Mouse (Mus musculus): ENCODE measurements around the gene Slf2. TPM values are rescaled to one million over a fixed set of nuclear protein-coding genes. Genes with fewer than 3 reads are reported as not detected.

Gene Slf2
- total RNA-seq, 1 experiment from 2014 or later = 30.8 TPM

DNA sequence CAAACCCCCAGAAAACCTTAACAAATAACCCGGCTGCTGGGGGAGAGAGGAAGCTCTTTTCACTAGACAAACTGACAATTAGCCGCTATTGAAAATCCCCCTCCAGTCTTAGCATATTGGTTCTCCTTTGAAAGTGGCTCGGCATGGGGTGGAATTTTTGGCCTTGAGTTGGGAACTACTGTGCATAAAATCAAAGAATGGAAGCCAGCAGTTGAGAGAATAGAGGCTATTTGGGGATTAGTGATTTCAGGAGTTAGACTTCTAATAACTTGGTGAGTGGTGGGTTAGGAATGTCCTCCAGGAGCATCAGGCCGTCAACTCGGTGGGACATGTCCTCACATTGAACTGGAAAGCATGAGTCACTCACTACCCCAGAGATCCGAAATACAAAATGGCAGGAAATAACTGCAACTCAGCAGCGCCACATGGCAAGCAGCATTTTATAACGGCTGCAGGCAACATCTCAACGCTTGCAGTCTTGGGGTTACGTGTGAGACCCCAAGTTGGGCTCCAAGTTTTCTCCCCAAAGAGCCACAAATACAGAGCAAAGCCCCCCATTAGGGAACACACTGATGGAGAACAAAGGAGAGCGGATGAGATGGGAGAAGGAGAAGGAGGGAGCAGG is 22.0 kb upstream of the Slf2 start:
- no peak for DNase-seq

DNA sequence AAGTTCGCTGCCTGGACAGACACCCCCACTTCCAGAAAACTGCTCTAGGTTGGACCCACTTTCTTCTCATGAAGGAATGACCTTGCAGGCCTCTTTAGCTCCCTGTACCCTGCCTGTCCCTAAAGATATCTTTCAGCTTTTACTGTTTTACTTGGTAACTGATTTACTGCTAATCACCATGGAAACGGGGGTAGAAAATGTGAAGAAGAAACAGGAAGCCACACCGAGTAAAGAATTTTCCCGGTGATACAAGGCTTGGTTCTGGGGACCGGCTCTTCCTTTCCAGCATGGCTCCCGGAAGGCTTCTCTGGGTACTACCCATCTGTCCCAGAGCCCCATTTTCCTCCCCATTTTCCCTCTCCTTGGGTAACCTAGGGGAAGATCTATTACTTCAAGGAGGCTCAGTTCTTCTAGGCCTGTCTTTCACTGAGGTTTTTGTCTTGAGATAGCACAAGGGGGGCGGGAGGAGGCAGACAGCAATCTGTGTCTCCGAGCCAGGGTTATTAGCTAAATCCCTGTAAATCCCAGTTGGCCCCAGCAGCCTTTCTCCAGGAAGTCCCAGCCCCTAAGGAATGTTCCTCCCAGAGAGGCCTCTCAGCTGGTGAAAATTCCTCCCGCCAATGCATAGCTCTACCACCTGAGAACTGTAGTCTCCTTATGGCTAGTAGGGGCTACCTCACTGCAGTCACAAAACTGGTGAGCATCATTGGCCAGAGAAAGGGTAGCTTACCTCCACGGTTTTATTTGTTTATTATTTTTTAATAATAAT is 16.3 kb upstream of the Slf2 start:
- DNase-seq = no peak

- no peak for DNase-seq
These were observed 12.8 kb upstream of the Slf2 start for GRCm38 (mm10) chr19:44918171-44918570.

DNA sequence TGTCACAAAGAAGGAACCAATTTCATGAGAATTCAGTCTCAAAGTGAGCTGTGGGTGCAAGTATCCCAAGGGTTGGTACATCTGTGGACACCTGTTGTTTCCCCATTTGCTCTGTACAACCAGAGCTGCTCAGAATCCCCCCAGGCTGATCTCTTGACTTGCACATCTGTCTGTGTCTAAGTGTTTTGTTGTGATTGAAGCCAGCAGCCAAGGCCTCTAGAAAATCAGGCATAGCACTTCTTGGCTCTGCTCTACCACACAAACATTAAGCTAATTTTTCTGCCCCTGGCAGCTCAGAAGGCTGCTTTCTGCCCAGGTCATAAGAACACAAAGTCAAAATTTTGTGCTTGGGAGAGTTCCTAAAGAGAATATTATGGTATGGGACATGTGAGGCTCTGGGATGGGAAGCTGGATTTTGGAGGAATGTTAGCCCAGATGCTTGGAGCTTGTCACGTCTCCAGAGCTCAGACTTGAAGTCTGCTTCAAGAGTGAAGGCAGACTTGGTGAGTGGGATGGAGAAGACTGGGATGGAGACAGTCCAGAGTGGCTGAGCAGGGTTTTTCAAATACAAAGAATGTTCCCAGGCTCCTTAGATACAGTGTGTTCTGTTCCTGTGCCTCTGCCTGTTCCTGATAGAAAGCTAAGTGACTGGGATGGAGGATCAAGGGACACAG is 9.3 kb upstream of the Slf2 start:
- no peak for DNase-seq

GRCm38 (mm10) chr19:44922521-44922920 is 8.4 kb upstream of the Slf2 start:
- no peak for DNase-seq

- no peak for DNase-seq
These were observed 6.3 kb upstream of the Slf2 start for GRCm38 (mm10) chr19:44924699-44925098.

DNA sequence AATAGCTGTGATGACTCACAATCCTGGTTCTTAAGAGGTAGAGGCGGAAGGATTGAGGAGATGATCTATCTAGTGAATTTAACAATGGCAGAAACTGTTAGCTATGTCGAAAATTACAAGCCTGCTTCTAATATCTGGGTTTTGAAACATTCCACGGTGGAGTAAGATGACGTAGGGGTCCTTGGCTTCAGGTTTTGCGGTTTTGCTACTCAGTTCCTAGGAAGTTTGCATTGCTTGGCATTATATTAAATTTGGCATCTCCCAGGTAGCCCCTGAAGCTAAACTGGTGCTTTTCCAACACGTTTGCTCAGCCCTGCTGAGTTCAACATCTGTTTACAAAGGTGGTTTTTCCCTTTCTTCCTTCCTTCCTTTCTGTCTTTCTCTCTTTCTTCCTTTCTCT is 4.2 kb upstream of the Slf2 start:
- no peak for DNase-seq

GRCm38 (mm10) chr19:44927250-44927649 is 3.7 kb upstream of the Slf2 start:
- no peak for DNase-seq

DNA sequence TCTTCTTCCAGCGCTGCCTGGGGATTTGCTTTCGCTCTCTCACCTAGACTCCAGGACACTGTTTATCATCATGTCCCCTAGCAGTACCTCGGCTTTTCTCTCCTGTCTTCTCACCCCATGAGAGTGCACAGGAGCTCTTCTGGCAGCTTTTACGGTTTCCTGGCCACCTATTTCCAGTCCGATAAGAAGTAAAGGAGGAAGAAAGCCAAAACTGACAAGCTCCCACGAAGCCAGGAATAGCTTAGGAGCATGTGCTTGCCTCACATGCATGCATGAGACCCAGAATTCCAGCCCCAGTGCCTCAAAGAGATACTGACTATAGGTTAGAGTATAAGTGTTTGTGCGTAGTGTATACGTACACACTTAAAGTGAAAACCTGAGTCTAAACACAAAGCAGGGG is 2.8 kb upstream of the Slf2 start:
- no peak for DNase-seq

GRCm38 (mm10) chr19:44929251-44929650 is 1.7 kb upstream of the Slf2 start:
- no peak for DNase-seq

DNA sequence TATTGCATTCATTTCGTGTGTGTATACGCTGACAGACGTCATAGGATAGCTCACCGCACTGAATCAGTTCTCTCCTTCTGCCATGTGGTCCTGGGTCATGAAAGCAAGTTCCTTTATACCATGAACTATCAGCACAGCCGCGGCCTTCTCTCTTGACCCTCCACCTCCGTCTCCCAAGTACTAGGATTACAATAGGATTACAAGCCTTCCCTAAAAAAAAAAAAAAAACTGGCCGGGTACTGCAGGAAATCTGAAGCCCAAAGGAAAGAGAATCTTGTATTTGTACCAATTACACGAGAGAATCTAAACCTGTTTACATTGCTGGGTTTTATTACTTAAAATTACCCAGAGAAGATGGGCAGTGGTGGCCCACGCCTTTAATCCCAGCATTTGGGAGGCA is 1.3 kb upstream of the Slf2 start:
- DNase-seq = no peak

DNA sequence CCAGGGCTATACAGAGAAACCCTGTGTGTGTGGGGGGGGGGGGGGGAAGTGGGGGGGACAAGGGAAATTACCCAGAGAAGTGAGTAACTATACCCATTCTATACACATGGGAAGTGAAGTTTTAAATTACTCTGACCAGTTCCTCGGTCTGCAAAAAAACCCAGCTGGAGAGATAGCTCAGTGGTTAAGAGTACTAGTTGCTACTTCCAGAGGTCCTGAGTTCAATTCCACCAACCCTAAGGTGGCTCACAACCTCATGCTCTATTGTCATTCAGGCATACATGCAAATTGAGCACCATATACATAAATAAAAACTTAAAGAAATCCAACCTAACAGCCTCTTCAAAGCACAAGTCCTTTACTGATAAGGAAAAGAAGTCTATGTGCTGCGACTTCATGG is 829 bp upstream of the Slf2 start:
- DNase-seq = no peak

DNA sequence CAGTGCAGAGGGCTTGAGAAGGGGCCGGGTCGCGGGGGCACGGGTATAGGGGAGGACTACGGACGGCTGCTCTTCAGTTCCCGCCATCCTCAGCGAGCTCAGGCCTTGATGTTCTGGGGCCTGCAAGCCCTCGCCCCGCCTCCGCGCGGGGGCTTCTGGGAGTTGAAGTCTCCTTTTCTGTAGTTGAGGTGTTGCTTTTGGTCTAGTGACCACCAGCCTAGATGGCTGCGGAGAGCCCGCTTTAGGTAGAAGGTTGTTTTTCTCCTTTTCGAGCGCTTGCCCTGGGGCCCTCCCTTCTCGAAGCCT is 456 bp downstream of the Slf2 start:
- peak; percentile 84 for DNase-seq

DNA sequence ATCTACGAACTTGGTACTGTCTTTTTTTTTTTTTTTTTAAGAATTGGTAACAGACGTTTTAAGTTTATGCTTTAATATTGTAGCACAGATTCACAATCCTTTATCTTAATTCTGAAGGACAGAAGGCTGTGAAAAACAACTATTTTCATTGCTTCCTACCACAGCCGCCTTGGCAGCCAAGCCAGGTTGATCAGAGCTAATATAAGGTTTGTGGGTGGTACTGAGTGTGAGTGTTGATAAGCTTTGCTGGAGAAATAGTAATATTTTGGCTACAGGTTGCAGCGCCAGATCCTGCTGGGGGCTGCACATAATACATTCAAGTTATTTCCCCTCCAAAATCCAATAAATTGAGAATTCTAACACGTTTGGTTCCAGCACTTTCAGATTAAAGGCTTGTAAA is 1.1 kb downstream of the Slf2 start:
- DNase-seq = no peak

GRCm38 (mm10) chr19:44933136-44933535 is 2.2 kb downstream of the Slf2 start:
- DNase-seq = no peak

DNA sequence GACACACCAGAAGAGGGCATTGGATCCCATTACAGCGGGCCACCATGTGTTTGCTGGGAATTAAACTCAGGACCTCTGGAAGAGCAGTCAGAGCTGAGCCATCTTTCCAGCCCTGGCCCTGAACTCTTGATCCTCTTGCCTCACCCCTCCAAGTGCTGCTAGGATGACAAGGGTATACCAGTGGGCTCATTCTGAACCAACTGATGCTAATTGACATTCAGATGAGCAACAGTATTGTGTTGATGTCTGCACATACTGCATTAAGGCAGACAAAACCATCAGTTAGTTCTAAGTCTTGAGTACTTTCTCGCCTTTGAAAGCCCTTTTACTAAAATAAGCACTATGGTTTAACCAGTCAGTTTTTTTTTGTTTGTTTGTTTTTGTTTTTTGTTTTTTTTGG is 28.7 kb downstream of the Slf2 start:
- DNase-seq = no peak

GRCm38 (mm10) chr19:44965978-44966377 is 35.0 kb downstream of the Slf2 start:
- no peak for DNase-seq

DNA sequence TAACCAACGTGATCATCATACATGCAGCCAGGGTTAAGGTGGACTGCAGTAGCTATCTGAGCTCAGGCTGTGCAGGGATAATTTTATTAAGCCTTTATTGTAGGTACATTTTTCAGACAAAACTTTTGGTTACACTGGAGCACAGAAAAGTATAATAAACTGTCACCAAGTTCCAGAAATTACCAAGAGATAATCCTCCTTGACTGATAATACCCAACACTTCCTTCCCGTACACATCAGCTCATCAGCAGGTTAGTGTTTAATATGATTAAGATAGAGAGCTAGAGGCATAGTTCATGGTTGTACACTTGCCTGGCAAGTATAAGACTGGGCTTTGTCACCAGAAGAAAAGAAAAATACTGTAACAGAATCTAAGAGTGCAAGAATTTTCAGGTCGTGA is 37.4 kb downstream of the Slf2 start:
- no peak for DNase-seq

GRCm38 (mm10) chr19:44976636-44977035 is 45.7 kb downstream of the Slf2 start:
- no peak for DNase-seq

DNA sequence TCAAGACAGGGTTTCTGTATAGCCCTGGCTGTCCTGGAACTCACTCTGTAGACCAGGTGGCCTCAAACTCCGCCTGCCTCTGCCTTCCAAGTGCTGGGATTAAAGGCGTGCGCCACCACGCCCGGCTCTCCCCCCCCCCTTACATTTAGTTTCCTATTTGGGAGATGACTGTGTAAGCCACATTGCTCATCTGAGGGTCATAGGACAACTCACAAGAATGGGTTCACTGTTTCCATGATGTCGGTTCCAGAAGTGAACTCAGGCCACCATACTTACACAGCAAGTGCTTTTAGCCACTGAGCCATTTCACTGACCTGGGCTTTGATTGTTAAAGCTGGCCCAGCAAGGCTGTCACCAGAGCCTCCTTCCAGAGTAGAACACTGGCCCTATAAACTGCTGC is 46.2 kb downstream of the Slf2 start:
- no peak for DNase-seq

GRCm38 (mm10) chr19:44980787-44981186 is 49.8 kb downstream of the Slf2 start:
- no peak for DNase-seq

DNA sequence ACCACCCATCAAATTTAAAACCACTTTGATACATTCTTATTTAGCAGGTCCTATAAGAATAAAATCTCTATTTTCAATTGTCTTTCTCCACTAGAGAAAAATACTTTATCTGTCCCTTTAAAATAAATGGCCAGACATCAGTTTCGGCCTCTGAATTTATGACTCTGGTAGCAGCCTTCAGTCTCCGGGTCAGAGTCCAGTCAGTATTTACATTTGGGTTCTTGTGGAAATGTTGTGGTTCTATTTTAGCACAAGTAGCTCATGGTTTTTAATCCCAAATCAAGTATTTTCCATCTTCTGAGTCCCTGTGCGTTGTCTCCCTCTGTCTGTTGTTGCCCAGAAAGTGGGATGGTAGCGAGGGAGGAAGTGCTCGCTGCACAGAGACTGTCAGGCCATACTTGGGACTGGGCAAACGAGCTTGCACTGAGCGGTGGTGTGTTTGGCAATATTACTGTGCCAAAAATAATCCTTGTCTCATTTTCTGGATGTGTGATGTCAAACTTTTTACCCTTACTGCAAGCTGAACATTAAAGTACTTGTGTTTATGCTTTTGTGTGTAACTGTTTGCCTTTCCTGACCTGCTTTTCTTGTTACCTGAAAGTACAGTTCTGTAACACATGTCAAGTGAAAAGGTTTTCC is 51.6 kb downstream of the Slf2 start:
- DNase-seq = no peak

DNA sequence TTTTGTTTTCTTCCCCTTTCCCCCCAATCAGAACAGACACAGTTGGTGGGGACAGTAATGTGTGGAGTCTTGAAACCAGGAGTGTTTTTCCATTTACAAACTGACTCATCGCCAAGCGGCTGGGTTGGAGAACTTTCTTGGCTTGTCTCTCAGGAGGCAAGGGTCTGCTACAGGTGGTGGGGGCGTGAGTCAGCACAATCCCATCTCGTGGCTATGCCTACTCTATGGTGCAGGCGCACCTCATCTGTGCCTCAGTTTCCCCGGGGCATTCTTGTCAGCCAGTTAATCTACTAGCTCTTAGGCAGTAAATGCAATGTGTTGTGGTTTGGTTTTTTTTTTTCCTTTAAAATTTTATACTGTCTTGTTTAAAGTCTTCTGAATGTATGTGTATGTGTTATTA is 52.4 kb downstream of the Slf2 start:
- DNase-seq = no peak
